Mouse (Mus musculus): ENCODE results near the gene Hnf1a.

Gene Hnf1a

GRCm38 (mm10) chr5:114979250-114980121 is 8.6 kb upstream of the Hnf1a start:
- DNase-seq (ENCODE audit: low spot score in 2 of 2) = peak; percentile 57 to 63

DNA sequence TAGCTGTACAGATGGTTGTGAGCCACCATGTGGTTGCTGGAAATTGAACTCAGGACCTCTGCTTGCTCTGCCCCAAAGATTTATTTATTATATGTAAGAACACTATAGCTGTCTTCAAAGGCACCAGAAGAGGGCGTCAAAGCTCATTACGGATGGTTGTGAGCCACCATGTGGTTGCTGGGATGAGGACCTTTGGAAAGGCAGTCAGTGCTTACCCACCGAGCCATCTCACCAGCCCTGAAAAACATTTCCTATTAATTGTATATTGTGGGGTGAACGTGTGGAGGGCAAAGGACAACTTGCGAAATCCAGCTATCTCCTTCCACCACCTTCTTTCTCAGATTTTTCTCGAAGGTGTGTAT is 8.0 kb upstream of the Hnf1a start:
- peak in 1 of 2 experiments; percentile 18 for DNase-seq (ENCODE audit: low spot score in 2 of 2)

GRCm38 (mm10) chr5:114978473-114978872 is 7.6 kb upstream of the Hnf1a start:
- DNase-seq (ENCODE audit: low spot score in 2 of 2) = no peak

DNA sequence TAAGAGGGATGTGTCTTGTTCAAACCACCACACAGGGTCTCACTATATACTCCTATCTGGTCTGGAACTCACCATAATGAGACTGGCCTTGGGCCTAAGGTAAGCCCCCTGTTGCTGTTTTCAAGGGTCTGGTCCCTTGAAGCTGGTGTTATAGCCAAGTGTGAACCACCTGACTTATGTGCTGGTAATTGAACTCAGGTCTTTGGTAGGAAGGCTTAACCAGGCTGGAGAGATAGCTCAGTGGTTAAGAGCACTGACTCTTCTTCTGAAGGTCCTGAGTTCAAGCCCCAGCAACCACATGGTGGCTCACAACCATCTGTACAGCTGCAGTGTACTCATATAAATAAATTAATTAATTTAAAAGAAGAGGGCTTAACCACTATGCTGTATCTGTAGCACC is 6.0 kb upstream of the Hnf1a start:
- no peak for DNase-seq (ENCODE audit: low spot score in 2 of 2)

GRCm38 (mm10) chr5:114973131-114973530 is 2.2 kb upstream of the Hnf1a start:
- DNase-seq (ENCODE audit: low spot score in 2 of 2) = no peak

DNA sequence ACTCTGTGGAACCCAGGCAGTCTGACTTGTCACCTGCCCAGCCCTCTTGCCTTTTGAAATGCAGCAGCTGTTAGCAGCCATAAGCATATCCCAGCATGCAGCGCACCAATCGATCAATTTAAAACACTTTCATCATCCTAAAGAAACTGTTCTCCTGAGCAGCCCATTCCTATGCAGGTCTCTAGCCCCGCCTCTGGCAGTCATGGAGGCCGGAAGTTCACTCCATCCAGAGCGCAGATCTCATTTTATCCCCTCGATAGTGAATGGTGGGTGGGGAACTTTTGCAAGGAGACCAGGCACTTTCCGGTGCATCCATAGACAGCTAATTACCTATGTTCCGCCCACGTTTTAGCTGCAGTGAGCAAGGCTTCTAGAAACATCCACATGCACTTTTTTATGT is 1.3 kb upstream of the Hnf1a start:
- no peak for DNase-seq (ENCODE audit: low spot score in 2 of 2)

DNA sequence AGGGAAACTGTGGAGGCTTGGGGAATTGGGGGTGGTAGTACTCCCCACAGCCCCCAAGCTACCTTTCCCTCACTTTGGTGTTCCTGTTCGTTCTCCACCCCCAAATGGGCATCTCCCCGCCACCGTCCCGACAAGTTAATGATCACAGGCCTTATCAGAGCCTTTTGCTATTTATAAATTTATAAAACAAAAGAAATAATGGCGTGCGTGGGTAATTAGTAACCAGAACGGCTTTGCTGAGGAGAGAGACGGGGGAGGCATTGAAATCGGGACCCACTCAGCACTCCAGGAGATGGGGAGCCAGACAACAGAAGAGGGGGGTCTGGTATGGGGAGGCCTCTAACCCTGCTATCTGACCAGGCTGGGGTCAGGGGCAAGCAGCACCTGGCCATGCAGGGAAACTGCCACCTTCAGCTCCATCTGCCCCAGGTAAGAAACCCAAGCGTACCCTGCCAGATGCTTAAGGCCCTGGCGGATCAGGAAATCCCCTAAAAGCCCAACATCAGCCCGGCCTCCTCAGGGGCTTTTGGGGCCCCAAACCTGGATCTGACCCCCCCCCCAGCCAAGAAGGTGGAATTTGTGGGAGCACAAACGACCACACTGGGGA is 1.2 kb downstream of the Hnf1a start:
- no peak for DNase-seq (ENCODE audit: low spot score in 2 of 2)

DNA sequence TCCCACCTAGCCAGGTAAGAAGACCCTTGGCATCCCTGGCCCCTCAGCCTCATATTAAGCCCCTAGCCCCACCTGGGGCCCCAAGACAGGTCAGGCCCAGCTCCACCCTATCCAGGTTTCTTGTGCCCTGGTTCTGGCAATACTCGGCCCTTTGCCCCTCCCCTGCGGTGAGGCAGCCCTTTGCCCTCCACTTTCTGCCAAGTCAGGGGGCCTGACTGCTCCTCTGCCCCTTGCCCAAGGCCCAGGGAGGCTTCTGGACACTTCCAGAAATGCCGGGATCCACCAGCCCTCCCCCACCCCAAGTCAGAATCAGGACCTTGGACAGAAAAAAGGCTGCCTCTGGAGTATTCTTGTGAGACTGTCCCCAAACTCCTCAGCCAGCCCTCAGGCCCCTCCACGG is 1.8 kb downstream of the Hnf1a start:
- DNase-seq (ENCODE audit: low spot score in 2 of 2) = no peak

GRCm38 (mm10) chr5:114968651-114969050 is 2.2 kb downstream of the Hnf1a start:
- no peak for DNase-seq (ENCODE audit: low spot score in 2 of 2)

- no peak for DNase-seq (ENCODE audit: low spot score in 2 of 2)
These were observed 3.2 kb downstream of the Hnf1a start for GRCm38 (mm10) chr5:114967523-114968268.

GRCm38 (mm10) chr5:114964967-114965898 is 5.7 kb downstream of the Hnf1a start:
- no peak for DNase-seq (ENCODE audit: low spot score in 2 of 2)

DNA sequence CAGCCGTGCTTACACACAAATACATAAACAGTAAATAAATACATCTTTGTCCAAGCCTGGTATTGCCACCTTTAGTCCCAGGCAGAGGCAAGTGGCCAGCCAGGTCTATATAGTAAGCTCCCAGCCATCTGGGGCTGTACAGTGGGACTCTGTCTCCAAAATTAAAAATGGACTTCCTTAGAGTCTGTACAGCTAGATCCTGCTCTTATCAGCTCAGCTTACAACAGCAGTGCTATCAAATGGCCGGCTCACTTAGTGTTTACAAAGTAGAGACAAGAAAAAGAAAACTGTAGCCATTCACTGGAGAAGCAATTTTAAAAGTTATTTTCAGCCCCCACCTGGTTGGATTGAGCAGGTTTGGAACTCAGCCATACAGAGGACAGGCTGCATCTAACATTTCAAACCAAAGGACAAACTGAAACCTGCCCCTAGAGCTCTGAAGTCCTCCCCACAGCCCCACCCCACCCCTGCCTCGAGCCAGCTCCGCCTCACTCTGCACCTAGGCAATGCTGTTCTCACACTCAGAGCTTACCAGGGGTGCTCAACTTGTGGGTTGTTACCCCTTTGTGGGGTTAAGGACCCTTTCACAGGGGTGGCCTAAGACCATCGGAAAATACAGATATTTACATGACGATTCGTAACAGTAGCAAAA is 6.5 kb downstream of the Hnf1a start:
- no peak for DNase-seq (ENCODE audit: low spot score in 2 of 2)

DNA sequence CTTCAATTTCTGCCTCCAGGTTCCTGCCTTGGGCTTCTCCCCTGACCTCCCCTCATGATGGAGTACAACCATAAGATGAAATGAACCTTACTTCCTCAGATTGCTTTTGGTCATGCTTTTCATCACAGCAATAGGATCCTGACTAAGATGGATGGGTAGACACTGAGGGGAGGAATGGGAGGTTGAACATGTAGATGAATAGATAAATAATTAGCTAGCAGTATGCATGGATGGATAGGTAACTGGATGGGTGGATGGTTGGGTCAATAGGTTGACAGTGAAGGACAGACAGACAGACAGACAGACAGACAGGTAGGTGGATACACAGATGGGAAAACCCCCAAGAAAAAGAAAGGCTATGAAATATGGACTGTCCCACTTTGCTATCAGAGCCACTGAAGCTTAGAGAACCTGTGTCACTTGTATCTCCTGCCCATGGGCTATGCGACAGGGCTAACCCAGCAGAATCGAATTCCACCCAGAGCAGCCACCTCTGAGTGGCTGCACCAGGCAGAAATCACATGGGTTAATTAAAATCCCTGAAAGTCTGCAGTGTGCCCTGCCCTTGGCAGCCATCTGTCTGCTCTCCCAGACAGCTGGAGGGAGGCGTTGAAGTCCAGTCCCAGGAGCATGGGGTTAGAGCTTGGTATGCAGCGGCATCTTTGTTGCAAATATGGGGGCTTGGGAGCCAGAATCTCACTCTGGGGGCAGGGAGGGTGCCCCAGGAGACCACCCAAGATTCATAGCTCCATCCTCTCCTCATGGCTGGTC is 9.1 kb downstream of the Hnf1a start:
- no peak for DNase-seq (ENCODE audit: low spot score in 2 of 2)

- no peak for DNase-seq (ENCODE audit: low spot score in 2 of 2)
These were observed 12.8 kb downstream of the Hnf1a start for GRCm38 (mm10) chr5:114958069-114958468.

DNA sequence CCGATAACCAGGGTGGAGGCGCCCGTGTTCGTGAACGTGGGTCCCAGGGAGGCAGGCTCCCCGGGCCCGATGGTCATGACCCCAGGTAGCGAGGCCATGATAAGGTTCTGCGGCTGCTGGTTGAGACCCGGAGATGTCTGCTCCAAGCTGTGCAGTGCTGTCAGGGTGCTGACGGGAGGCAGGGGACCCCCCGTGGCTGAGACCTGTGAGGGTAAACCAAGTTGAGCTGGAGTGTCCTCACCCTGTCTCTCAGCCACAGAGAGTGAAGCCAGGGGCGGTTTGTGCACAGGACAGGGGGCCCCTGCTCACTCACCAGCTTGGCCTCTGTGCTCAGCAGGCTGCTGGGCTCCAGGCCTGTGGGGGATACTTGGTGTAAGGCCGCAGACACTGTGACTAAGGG is 17.6 kb downstream of the Hnf1a start:
- DNase-seq (ENCODE audit: low spot score in 2 of 2) = no peak

- DNase-seq (ENCODE audit: low spot score in 2 of 2) = no peak
These were observed 19.5 kb downstream of the Hnf1a start for GRCm38 (mm10) chr5:114951279-114951880.

- no peak for DNase-seq (ENCODE audit: low spot score in 2 of 2)
These were observed 20.2 kb downstream of the Hnf1a start for GRCm38 (mm10) chr5:114950669-114951068.

- DNase-seq (ENCODE audit: low spot score in 2 of 2) = no peak
These were observed 21.1 kb downstream of the Hnf1a start for GRCm38 (mm10) chr5:114949812-114950211.

DNA sequence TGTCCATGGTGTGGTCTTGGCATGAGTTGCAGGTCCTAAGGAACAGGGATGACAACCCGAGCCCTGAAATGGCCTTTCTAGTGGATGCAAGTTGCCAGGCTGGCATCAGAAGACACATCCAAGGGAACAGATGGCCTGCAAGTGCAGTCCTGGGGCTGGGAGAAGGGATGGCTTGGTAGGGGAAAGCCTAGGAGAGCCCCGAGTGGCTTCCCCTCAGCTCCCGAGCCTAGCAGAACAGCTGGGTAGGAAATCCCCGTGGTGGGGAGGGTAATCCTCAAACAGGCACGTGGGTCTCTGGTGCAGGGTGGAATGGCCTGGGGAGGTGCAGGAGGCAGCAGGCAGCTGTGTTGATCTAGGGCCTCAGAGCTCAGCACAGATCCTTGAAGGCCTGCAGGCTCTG is 21.6 kb downstream of the Hnf1a start:
- DNase-seq (ENCODE audit: low spot score in 2 of 2) = no peak

- DNase-seq (ENCODE audit: low spot score in 2 of 2) = no peak
These were observed 22.0 kb downstream of the Hnf1a start for GRCm38 (mm10) chr5:114948891-114949290.
